Mouse (Mus musculus): ENCODE measurements at regions not wholly inside any gene's neighbourhood (a gene's known extent, or its start where the extent isn't known, plus 50 kb on each side); places are given as distances from the start of the nearest gene placed in this dataset.
A peak's percentile ranks its signal among the peaks of the same experiment; 100 is the strongest.

- DNase-seq (ENCODE audit: low spot score in 2 of 2), result no peak
Observed at GRCm38 (mm10) chrX:77009336-77009735, 406.6 kb upstream of the Cldn34d start.

DNA sequence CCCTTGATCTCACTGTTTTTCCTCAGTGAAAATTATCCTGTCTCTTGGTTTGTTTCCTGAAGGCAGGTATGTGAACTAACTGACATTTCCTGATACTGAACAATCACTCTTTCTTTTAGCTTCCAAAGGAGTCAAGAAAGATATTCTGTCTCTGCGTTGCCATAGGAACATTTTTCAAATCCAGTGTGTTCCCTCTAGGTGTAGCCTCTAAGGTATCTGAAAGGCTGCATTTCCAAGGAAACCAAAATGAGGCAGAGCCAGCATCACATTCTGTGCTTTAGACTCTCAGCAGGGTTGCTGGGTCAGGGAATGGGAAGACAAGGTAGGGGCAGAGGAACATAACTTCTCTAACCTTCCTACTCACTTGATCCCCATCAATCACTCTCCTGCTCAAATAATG is 411.2 kb upstream of the Cldn34d start:
- no peak for DNase-seq (ENCODE audit: low spot score in 2 of 2)

DNA sequence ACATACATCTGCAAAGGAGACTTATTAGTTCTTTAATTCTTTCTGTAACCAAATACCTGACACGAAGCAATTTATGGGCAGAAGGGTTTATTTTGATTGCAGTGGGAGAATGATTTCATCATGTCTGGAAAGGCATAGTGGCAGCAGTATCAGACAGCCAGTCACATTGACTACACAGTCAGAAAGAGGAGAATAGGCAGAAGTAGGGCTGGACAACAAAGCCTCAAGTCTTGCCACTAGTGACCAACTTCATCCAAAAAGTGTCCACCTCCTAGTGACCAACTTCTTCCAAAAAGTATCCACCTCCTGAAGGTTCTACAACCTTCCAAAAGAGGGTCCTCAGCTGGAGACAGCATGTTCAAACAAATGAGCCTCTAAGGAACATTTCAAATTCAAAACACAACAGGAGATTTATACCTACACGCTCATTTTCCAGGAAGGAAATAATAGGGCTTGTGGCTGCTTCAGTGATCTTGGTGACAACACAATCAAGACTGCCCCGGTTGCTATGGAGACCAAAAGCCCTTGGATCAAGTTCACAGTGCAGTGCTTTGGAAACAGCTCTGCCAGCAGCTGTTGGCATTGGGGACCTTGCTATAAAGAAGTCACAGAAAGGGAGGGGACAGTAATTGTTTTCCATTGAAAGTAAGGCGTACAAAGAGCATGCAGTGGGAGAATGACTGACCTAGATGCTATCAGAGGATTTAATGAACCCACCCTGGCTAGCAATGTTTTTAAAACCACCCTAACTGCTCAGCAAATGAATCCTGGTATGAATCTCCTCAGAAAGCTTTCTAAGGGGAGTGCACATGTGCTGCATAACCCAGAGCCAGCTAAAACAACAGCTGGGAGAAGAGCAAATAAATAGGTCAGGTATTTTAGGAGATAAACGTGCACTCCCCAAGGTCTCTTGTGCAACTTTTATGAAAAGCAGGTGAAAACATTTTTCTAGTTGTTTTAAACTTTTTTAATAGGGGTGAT is 448.0 kb upstream of the Cldn34d start:
- peak; percentile 9 to 22 for DNase-seq (ENCODE audit: low spot score in 2 of 2)

GRCm38 (mm10) chrX:77052036-77052435 is 449.3 kb upstream of the Cldn34d start:
- no peak for DNase-seq (ENCODE audit: low spot score in 2 of 2)

GRCm38 (mm10) chrX:77079776-77080175 is 431.0 kb upstream of the Tbl1x start:
- no peak for DNase-seq (ENCODE audit: low spot score in 2 of 2)

- no peak for DNase-seq (ENCODE audit: low spot score in 2 of 2)
Observed at GRCm38 (mm10) chrX:77082716-77083115, 428.1 kb upstream of the Tbl1x start.

DNA sequence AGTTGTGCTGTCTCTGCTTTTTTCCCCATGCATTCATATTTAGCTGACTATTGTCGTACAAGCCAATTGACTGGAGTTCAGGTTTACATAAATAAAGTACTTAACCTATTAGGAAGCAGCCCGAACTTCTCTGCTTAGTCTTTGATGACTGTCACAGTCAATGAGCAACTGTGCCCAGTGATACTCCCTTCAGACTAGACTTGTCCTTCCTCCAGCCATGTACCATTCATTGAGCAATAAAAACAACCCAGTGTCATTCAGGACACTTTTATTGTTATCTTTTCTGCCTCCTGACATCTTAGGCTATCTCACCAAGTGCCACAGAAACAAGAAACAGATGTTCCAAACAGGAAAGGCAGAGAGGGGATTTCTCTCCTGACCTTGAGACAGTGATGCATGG is 389.1 kb upstream of the Tbl1x start:
- DNase-seq (ENCODE audit: low spot score in 2 of 2), result no peak
